Mouse (Mus musculus): Measurements from ENCODE around the gene Adora2b. TPM values are rescaled to one million over a fixed set of nuclear protein-coding genes. Genes with fewer than 3 reads are reported as not detected.

Gene Adora2b
- total RNA-seq, 2 experiments from 2014 or later, result 8.6 to 9.0 TPM

Other genes starting within 250 kb of the Adora2b start
- gene Zswim7, start 32.4 kb downstream of the Adora2b start, total RNA-seq (2021), result 10 to 100 TPM; 17.6 to 17.7 TPM
- gene Ttc19, start 32.5 kb downstream of the Adora2b start, total RNA-seq (2021), result 10 to 100 TPM; 73.9 to 86.6 TPM
- 1 to 10 TPM; 7.0 to 7.6 TPM for gene Pigl, start 209.5 kb downstream of the Adora2b start, total RNA-seq (2021)
- gene Ncor1, start 209.6 kb downstream of the Adora2b start, total RNA-seq (2021), result 100 to 1,000 TPM; 250 to 284 TPM

Measured in layer of hippocampus, postnatal 10 days (tissue).